Mouse (Mus musculus) heart, adult 18-20 months (tissue): Measurements from ENCODE around the gene Shox2. TPM values are rescaled to one million over a fixed set of nuclear protein-coding genes. Genes with fewer than 3 reads are reported as not detected.

Source experiments
- DNase-seq, 2 experiments: peaks; one replicate each; pipeline ENCODE4 v3.0.0; 2021 to 2022; ENCODE audit warnings: mixed read lengths in 1 of 2
- long read RNA-seq, 2 experiments: library from polyadenylated mRNA; stranded (forward); transcript quantifications; one replicate each; pipeline ENCODE4 v2.0.0; 2021
- total RNA-seq, 2 experiments: library from RNA; stranded (reverse); gene quantifications; 2 replicates each; pipeline ENCODE4 v1.2.3; 2021

Gene Shox2
- 1 to 10 TPM in 1 of 2 experiments, under 1 TPM in 1; 0.99 to 2.4 TPM for total RNA-seq
- long read RNA-seq, experiment 1 = 0 reads
- long read RNA-seq, experiment 2, partial matches to known transcripts = 0 of 1 reads
- long read RNA-seq, experiment 2, other reads (novel, unspliced or antisense) = 0 of 1 reads

- DNase-seq = peak in 1 of 2 experiments; percentile 56
Measured at GRCm38 (mm10) chr3:66981706-66982105, at the start of gene Shox2. TSS of gene Shox2 (minus strand) at chr3:66981771.

- DNase-seq = no peak
Measured at GRCm38 (mm10) chr3:66996820-66997219, 15.2 kb upstream of the Shox2 start.

- no peak for DNase-seq
Measured at GRCm38 (mm10) chr3:66986287-66986560, 4.7 kb upstream of the Shox2 start.

- peak; percentile 78 to 90 for DNase-seq
Measured at GRCm38 (mm10) chr3:66985539-66986286, 4.1 kb upstream of the Shox2 start.

- DNase-seq = no peak
Measured at GRCm38 (mm10) chr3:66983481-66983880, 1.9 kb upstream of the Shox2 start.

- peak in 1 of 2 experiments; percentile 68 for DNase-seq
Measured at GRCm38 (mm10) chr3:66982181-66982911, 775 bp upstream of the Shox2 start.

GRCm38 (mm10) chr3:66981101-66981661, 390 bp downstream of the Shox2 start, which contains the start of gene Rsrc1:
TSS of gene Rsrc1 (plus strand) at chr3:66981390.
- DNase-seq = peak; percentile 75 to 81

- peak in 1 of 2 experiments; percentile 35 for DNase-seq
Measured at GRCm38 (mm10) chr3:66980111-66980975, 1.2 kb downstream of the Shox2 start.

GRCm38 (mm10) chr3:66979491-66979890, 2.1 kb downstream of the Shox2 start:
- peak in 1 of 2 experiments; percentile 25 for DNase-seq

- DNase-seq = peak; percentile 36 to 49
Measured at GRCm38 (mm10) chr3:66978457-66979381, 2.9 kb downstream of the Shox2 start.

GRCm38 (mm10) chr3:66977811-66978456, 3.6 kb downstream of the Shox2 start:
- peak in 1 of 2 experiments; percentile 26 for DNase-seq

GRCm38 (mm10) chr3:66976889-66977615, 4.5 kb downstream of the Shox2 start:
- peak in 1 of 2 experiments; percentile 13 for DNase-seq

- DNase-seq = no peak
Measured at GRCm38 (mm10) chr3:66974501-66974900, 7.1 kb downstream of the Shox2 start.

- DNase-seq = peak in 1 of 2 experiments; percentile 43
Measured at GRCm38 (mm10) chr3:66973391-66973943, 8.1 kb downstream of the Shox2 start.

GRCm38 (mm10) chr3:66972191-66972950, 9.2 kb downstream of the Shox2 start:
- peak in 1 of 2 experiments; percentile 18 for DNase-seq

GRCm38 (mm10) chr3:66970661-66971331, 10.8 kb downstream of the Shox2 start:
- no peak for DNase-seq

GRCm38 (mm10) chr3:66970261-66970660, 11.3 kb downstream of the Shox2 start:
- DNase-seq = no peak

- DNase-seq = no peak
Measured at GRCm38 (mm10) chr3:66967508-66967907, 14.1 kb downstream of the Shox2 start.
